Mouse (Mus musculus): ENCODE results near the gene Sag. TPM values are rescaled to one million over a fixed set of nuclear protein-coding genes. Genes with fewer than 3 reads are reported as not detected.

The Sag gene
- polyA plus RNA-seq, 1 experiment: not detected

DNA sequence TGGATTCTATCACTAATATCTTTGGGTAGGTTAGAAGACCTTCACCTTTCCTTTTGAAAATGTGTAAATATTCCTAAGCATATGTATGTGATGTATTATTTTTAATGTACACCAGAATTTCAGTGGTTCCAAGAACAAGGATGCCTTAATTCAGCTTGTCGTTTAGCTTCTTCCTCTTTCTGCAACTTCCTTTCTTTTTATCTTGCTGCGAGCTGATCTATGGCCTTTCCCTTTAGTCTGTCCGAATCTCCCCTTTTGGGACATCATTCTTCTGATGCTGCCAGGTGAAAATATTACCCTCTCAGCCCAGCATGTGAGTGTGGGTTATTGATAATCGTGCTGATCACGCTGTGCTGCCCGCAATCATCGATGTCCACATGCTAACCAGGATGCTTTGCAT is 28.6 kb upstream of the Sag start:
- WGBS: 97% methylated on average over 7 of the region's 7 CpGs
- TF ChIP-seq CTCF (IDR thresholded peaks at IDR 0.05; ENCODE audit: insufficient read depth, low read depth, low read length) (no peak), POLR2A (IDR thresholded peaks at IDR 0.05; ENCODE audit: insufficient read depth, low read depth, low read length) (no peak)
- Histone ChIP-seq H3K27ac (ENCODE audit: insufficient read depth, low read depth, low read length) (no peak overlapping the region), H3K4me1 (ENCODE audit: control insufficient read depth, insufficient read depth, low read length) (no peaks in the 10 kb centered on the region), H3K4me3 (ENCODE audit: insufficient read depth, low read depth, low read length) (no peak overlapping the region)

DNA sequence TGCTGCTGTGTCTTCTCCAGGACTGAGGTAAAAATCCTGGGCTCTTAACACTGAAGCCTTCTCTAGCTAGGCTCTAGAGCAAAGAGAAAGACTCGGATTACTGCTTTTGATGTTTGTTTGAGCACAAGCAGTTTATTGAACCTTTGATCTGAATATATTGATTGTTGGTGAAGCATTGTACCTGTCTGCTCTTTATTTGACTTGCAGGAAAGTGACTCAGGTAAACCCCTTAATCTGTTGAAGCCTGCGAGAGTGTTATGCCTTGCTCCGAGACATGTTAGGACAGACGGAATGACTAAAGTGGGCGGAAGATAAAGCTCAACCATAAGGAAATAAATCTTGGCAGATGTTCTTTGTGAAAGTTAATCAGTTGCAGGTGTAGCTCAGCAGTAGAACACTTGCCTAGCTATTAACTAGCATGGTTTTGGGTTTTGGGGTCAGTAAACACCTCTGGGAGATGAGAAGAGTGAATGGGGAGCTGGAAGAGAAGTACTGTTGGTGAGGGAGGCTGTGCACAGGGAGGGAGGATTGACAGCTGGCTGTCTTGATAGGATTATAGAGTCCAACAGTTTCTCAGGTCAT is 24.2 kb upstream of the Sag start:
- Histone ChIP-seq H3K4me1 (ENCODE audit: control insufficient read depth, insufficient read depth, low read length) (no peaks in the 10 kb centered on the region), H3K27ac (ENCODE audit: insufficient read depth, low read depth, low read length) (no peak overlapping the region), H3K4me3 (ENCODE audit: insufficient read depth, low read depth, low read length) (no peak overlapping the region)
- TF ChIP-seq POLR2A (IDR thresholded peaks at IDR 0.05; ENCODE audit: insufficient read depth, low read depth, low read length) (no peak), CTCF (IDR thresholded peaks at IDR 0.05; ENCODE audit: insufficient read depth, low read depth, low read length) (no peak)
- WGBS: 74% methylated on average over 5 of the region's 5 CpGs

DNA sequence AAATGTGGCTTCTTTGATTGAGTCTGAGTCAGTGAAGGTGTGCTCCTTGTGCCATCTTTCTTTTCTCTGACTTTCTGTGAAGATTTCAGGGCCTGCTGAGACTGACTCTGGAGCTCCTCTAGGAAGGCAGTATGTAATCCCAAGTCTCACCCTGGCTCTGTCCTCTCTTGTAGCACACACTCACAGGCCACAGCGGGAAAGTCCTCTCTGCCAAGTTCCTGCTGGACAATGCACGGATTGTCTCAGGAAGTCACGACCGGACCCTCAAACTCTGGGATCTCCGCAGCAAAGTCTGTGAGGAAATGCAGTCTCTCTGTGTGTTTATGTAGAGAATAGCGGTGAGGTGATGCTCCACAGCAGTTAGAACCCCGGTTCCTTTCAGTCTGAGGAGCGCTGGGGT is 17.8 kb upstream of the Sag start:
- H3K27ac ChIP-seq (ENCODE audit: insufficient read depth, low read depth, low read length): 0 out of 2 replicates have a peak overlapping the region, but pooled peaks have one; percentile 50
- no peak overlapping the region for H3K4me3 ChIP-seq (ENCODE audit: insufficient read depth, low read depth, low read length)
- no peak for TF ChIP-seq POLR2A (IDR thresholded peaks at IDR 0.05; ENCODE audit: insufficient read depth, low read depth, low read length)
- TF ChIP-seq CTCF (IDR thresholded peaks at IDR 0.05; ENCODE audit: insufficient read depth, low read depth, low read length): no peak
- H3K4me1 ChIP-seq (ENCODE audit: control insufficient read depth, insufficient read depth, low read length): peaks cover 8% of the 10 kb centered on the region
- WGBS: 51% methylated on average over 8 of the region's 8 CpGs

DNA sequence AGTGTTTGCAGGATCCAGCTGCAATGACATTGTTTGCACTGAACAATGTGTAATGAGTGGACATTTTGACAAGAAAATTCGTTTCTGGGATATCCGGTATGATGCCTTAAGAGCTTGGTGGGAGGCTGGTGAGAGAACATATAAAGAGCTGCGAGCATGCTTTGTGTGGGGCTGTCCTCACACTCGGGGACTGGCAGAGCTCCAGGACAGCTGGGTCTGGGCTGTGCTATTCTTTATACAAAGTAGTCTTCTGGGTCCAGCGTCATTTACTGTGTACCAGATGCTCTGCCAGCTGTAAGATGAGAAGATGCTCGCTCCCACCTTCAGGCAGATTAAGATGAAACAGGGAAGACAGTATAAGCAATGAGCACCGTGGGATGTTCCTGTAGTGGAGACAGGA is 17.2 kb upstream of the Sag start:
- WGBS: 8% methylated on average over 7 of the region's 7 CpGs
- no peak for TF ChIP-seq CTCF (IDR thresholded peaks at IDR 0.05; ENCODE audit: insufficient read depth, low read depth, low read length)
- peak overlapping the region; percentile 9; the same call in 1 of the 2 replicates for H3K27ac ChIP-seq (ENCODE audit: insufficient read depth, low read depth, low read length)
- H3K4me1 ChIP-seq (ENCODE audit: control insufficient read depth, insufficient read depth, low read length): peaks cover 8% of the 10 kb centered on the region
- H3K4me3 ChIP-seq (ENCODE audit: insufficient read depth, low read depth, low read length): no peak overlapping the region

DNA sequence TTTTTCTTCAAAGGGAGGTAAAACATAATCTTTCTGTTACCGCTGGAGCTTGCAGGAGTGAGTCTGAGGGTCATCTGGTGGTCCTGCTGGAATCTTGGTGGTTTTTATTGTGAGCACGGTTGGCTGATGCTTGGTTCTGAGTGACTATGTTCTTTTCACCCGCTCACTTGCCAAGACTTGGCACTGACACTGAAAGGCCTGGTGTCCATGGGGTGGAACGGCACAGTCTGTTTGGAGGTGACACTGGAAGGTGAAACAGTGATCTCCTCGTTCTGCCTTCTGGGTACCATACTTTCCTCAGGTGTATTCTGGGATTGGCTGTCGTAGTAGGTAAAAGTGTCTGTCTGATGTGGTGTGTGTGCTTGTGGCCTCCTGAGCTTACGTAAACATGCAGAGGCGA is 13.8 kb upstream of the Sag start:
- Histone ChIP-seq H3K27ac (ENCODE audit: insufficient read depth, low read depth, low read length) (no peak overlapping the region), H3K4me3 (ENCODE audit: insufficient read depth, low read depth, low read length) (no peak overlapping the region), H3K4me1 (ENCODE audit: control insufficient read depth, insufficient read depth, low read length) (peaks cover 13% of the 10 kb centered on the region)
- TF ChIP-seq CTCF (IDR thresholded peaks at IDR 0.05; ENCODE audit: insufficient read depth, low read depth, low read length) (no peak), POLR2A (IDR thresholded peaks at IDR 0.05; ENCODE audit: insufficient read depth, low read depth, low read length) (no peak)
- 90% methylated on average over 8 of the region's 8 CpGs for WGBS

DNA sequence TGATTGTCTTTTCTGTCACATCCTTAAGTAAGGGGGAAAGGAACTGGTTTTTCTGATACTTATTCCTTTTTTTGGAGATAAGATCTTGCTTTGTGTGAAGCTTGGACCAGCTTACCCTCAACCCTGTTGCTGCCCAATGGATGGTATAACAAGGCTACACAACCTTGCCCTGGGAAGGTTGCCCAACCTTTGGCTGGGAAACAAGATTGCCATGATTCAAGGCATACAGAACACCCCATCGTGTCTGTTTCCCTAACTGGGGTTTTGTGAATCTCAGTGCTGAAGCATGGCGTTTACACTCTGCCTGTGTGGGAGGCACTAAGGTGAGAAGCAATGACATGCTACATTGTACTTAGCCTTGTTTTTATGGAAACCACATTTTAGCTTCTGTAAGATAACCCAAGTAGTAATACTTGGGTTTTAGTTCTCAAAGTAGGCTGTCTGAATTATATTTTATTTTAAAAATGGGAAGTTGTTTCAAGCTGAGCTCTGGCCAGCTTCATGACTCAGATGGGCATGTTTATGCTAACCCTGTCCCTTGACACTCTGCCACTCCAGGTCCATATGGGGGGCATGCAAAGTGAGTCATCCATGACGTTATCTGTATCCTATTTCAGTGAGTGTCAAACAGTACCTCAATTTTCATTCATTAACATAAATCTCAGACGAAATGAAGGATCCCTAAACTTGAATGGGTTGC is 10.9 kb upstream of the Sag start:
- WGBS: 38% methylated on average over 4 of the region's 4 CpGs
- Histone ChIP-seq H3K4me1 (ENCODE audit: control insufficient read depth, insufficient read depth, low read length) (peaks cover 5% of the 10 kb centered on the region; the same call in 1 of the 2 replicates), H3K27ac (ENCODE audit: insufficient read depth, low read depth, low read length) (no peak overlapping the region), H3K4me3 (ENCODE audit: insufficient read depth, low read depth, low read length) (no peak overlapping the region)
- no peak for TF ChIP-seq CTCF (IDR thresholded peaks at IDR 0.05; ENCODE audit: insufficient read depth, low read depth, low read length)
- no peak for TF ChIP-seq POLR2A (IDR thresholded peaks at IDR 0.05; ENCODE audit: insufficient read depth, low read depth, low read length)

DNA sequence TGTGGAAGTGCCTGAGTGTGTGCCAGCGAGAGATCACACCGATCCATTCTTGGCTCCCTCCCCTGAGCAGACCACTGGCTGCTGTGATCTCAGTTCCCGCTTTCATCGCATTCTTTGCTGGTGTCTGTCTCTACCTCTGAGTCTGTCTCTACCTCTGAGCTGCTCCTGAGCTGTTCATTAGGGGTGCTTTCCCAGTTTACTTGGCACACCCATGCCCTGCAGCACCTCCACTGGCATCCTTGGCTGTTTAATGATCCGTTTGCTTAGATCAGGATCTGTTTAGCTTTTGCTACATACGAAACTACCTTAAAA is 10.4 kb upstream of the Sag start:
- Histone ChIP-seq H3K4me3 (ENCODE audit: insufficient read depth, low read depth, low read length) (no peak overlapping the region), H3K4me1 (ENCODE audit: control insufficient read depth, insufficient read depth, low read length) (peaks cover 5% of the 10 kb centered on the region; the same call in 1 of the 2 replicates), H3K27ac (ENCODE audit: insufficient read depth, low read depth, low read length) (no peak overlapping the region)
- TF ChIP-seq CTCF (IDR thresholded peaks at IDR 0.05; ENCODE audit: insufficient read depth, low read depth, low read length) (no peak), POLR2A (IDR thresholded peaks at IDR 0.05; ENCODE audit: insufficient read depth, low read depth, low read length) (no peak)
- 73% methylated on average over 6 of the region's 6 CpGs for WGBS

DNA sequence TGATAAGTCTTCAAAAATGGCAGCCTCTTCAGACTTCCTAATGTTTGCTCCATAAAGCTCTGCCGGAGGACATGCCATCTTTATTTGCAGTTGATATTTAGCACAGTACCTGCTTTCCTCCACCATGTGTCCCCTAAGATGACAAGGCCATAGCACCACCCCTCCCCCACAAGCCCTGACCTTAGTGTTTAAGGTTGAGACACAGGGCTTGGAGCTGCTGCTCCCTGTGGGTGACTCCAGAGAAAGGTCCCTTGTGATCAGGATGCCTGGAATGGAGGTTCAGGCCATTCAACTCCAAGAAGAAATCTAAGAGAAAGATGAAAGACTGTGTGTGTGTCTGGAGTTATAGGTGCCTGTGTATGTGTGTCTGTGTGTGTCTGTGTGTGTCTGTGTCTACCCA is 5.8 kb upstream of the Sag start:
- WGBS: 90% methylated on average over 1 of the region's 1 CpGs
- Histone ChIP-seq H3K4me3 (ENCODE audit: insufficient read depth, low read depth, low read length) (no peak overlapping the region), H3K27ac (ENCODE audit: insufficient read depth, low read depth, low read length) (no peak overlapping the region), H3K4me1 (ENCODE audit: control insufficient read depth, insufficient read depth, low read length) (no peaks in the 10 kb centered on the region)
- TF ChIP-seq CTCF (IDR thresholded peaks at IDR 0.05; ENCODE audit: insufficient read depth, low read depth, low read length): no peak

DNA sequence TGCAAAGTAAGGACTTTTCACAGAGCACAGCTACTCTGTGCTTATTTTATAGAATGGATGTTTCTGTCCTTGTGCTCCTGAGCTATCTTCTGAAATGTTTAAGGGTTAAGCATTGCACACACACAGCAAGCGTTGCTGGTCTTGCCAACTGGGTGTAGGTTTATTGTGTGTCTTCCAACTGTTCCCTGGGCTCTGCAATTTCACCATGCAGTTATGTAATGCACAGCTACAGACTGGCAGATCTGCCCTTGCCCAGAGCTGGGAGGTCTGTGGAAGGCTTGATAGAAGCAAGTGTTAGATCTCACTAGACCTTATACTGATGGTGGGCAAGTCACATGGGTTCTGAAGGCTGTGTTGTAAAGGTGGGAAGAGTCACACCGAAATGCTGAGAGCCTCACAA is 5.2 kb upstream of the Sag start:
- TF ChIP-seq CTCF (IDR thresholded peaks at IDR 0.05; ENCODE audit: insufficient read depth, low read depth, low read length) (no peak), POLR2A (IDR thresholded peaks at IDR 0.05; ENCODE audit: insufficient read depth, low read depth, low read length) (no peak)
- Histone ChIP-seq H3K4me1 (ENCODE audit: control insufficient read depth, insufficient read depth, low read length) (no peaks in the 10 kb centered on the region), H3K27ac (ENCODE audit: insufficient read depth, low read depth, low read length) (no peak overlapping the region), H3K4me3 (ENCODE audit: insufficient read depth, low read depth, low read length) (no peak overlapping the region)
- 62% methylated on average over 2 of the region's 2 CpGs for WGBS

All from olfactory bulb, adult 2 months (tissue).